Mouse (Mus musculus) forebrain, postnatal 0 days (tissue): ENCODE measurements around the gene Ankar. TPM values are rescaled to one million over a fixed set of nuclear protein-coding genes. Genes with fewer than 3 reads are reported as not detected.

ENCODE experiments used
- ATAC-seq: fragments of 200-750 bp; cut with Nextera tagmentation; 2 replicates; pipeline ENCODE4 v1.8.0; 2017; ENCODE audit warnings: mild to moderate bottlenecking, moderate library complexity
- DNase-seq: peaks from one replicate; pipeline ENCODE4 v3.0.0-alpha.2; 2015
- H3K27ac ChIP-seq: fragments of 300-500 bp; sonication (generic); 2 replicates; pipeline ENCODE4 v1.5.1; 2014; ENCODE audit warnings: low read depth, mild to moderate bottlenecking, antibody characterized with exemption, low read length, moderate library complexity, mixed read lengths
- H3K27me3 ChIP-seq: fragments of 300-500 bp; sonication (generic); 2 replicates; pipeline ENCODE4 v1.6.1; 2014; ENCODE audit warnings: mild to moderate bottlenecking, low read length, mixed read lengths; ENCODE audit not compliant: insufficient read depth
- H3K36me3 ChIP-seq: fragments of 300-500 bp; sonication (generic); 2 replicates; pipeline ENCODE4 v1.6.1; 2014; ENCODE audit warnings: mild to moderate bottlenecking, moderate library complexity; ENCODE audit not compliant: insufficient read depth
- H3K4me1 ChIP-seq: fragments of 300-500 bp; sonication (generic); 2 replicates; pipeline ENCODE4 v1.6.1; 2014; ENCODE audit warnings: antibody characterized with exemption; ENCODE audit not compliant: insufficient read depth
- H3K4me2 ChIP-seq: fragments of 300-500 bp; sonication (generic); 2 replicates; pipeline ENCODE4 v1.6.1; 2014; ENCODE audit warnings: low read depth, mild to moderate bottlenecking, moderate library complexity
- H3K4me3 ChIP-seq: fragments of 300-500 bp; sonication (generic); 2 replicates; pipeline ENCODE4 v1.5.1; 2014; ENCODE audit warnings: low read depth, low read length, mixed read lengths
- H3K9ac ChIP-seq: fragments of 300-500 bp; sonication (generic); 2 replicates; pipeline ENCODE4 v1.6.1; 2014; ENCODE audit warnings: mild to moderate bottlenecking
- H3K9me3 ChIP-seq: fragments of 300-500 bp; sonication (generic); 2 replicates; pipeline ENCODE4 v1.6.1; 2016; ENCODE audit warnings: low read length
- CTCF ChIP-seq: sonication (generic); IDR thresholded peaks from 2 replicates; pipeline ENCODE4 v1.5.1; 2016; ENCODE audit warnings: antibody characterized with exemption, control low read depth, low read depth
- WGBS: fragments of 180-500 bp; shearing (Covaris S2); extraction: QIAGEN DNeasy Blood & Tissue Kit; methylation state at CpG from one replicate; pipeline ENCODE4 v1.1.7; 2014; 5-methylcytosine and 5-hydroxymethylcytosine counted together
- polyA plus RNA-seq: library from polyadenylated mRNA; unstranded; fragments of >200 nt; fragmentation: Nextera tagmentation; extraction: Ambion mirVana; gene quantifications from 2 replicates; pipeline ENCODE4 v1.2.1, GENCODE M21; 2015
- total RNA-seq: library from RNA; depleted of rRNA; stranded (reverse); fragments of >200 nt; gene quantifications from 2 replicates; pipeline ENCODE4 v1.2.3, GENCODE M21; 2014; rRNA removed

Gene Ankar
- total RNA-seq (not detected in 2 replicates), polyA plus RNA-seq (not detected in 2 replicates)

GRCm38 (mm10) chr1:72700479-72700878 lies at the start of gene Ankar:
TSS of gene Ankar (minus strand) at chr1:72700579.
- ATAC-seq = no peak
- TF ChIP-seq CTCF = no peak
- no peak within 1 kb of the TSS for H3K27ac ChIP-seq
- no peaks in the 10 kb centered on the region for H3K9me3 ChIP-seq
- no peaks in the 10 kb centered on the region for H3K36me3 ChIP-seq
- no peak for DNase-seq
- H3K9ac ChIP-seq = no peak within 1 kb of the TSS
- no peaks in the 10 kb centered on the region for H3K27me3 ChIP-seq
- no peaks in the 10 kb centered on the region for H3K4me1 ChIP-seq
- H3K4me2 ChIP-seq = no peak within 1 kb of the TSS
- 86% methylated on average over 11 of the region's 11 CpGs for WGBS
- H3K4me3 ChIP-seq = no peak within 1 kb of the TSS

GRCm38 (mm10) chr1:72746382-72746781 lies 46.0 kb upstream of the Ankar start:
- ATAC-seq = peak; percentile 94
- no peak overlapping the region for H3K4me3 ChIP-seq
- no peak for TF ChIP-seq CTCF
- no peaks in the 10 kb centered on the region for H3K27me3 ChIP-seq
- H3K36me3 ChIP-seq = no peaks in the 10 kb centered on the region
- H3K27ac ChIP-seq = peak overlapping the region; percentile 45; the same call in 1 of the 2 replicates
- H3K9ac ChIP-seq = no peak overlapping the region
- 34% methylated on average over 7 of the region's 7 CpGs for WGBS
- no peaks in the 10 kb centered on the region for H3K9me3 ChIP-seq
- no peaks in the 10 kb centered on the region for H3K4me1 ChIP-seq
- H3K4me2 ChIP-seq = no peak overlapping the region
- DNase-seq = peak; percentile 80

GRCm38 (mm10) chr1:72744816-72745506 lies 44.6 kb upstream of the Ankar start:
- H3K4me2 ChIP-seq = no peak overlapping the region
- no peak overlapping the region for H3K27ac ChIP-seq
- ATAC-seq (no peak), DNase-seq (no peak)
- no peak overlapping the region for H3K4me3 ChIP-seq
- H3K36me3 ChIP-seq = no peaks in the 10 kb centered on the region
- no peak overlapping the region for H3K9ac ChIP-seq
- no peaks in the 10 kb centered on the region for H3K9me3 ChIP-seq
- H3K27me3 ChIP-seq = no peaks in the 10 kb centered on the region
- H3K4me1 ChIP-seq = no peaks in the 10 kb centered on the region
- 86% methylated on average over 8 of the region's 8 CpGs for WGBS
- no peak for TF ChIP-seq CTCF

- Histone ChIP-seq H3K9ac (no peak overlapping the region), H3K4me3 (no peak overlapping the region), H3K36me3 (no peaks in the 10 kb centered on the region), H3K27ac (no peak overlapping the region), H3K4me1 (no peaks in the 10 kb centered on the region), H3K9me3 (no peaks in the 10 kb centered on the region), H3K27me3 (no peaks in the 10 kb centered on the region), H3K4me2 (no peak overlapping the region)
- no peak for ATAC-seq
- WGBS = 88% methylated on average over 5 of the region's 5 CpGs
- DNase-seq = no peak
- no peak for TF ChIP-seq CTCF
Measured at GRCm38 (mm10) chr1:72741406-72741805, 41.0 kb upstream of the Ankar start.

GRCm38 (mm10) chr1:72739681-72740063 lies 39.3 kb upstream of the Ankar start:
- ATAC-seq = peak; percentile 85
- WGBS = 11% methylated on average over 10 of the region's 10 CpGs

GRCm38 (mm10) chr1:72738946-72739680 lies 38.7 kb upstream of the Ankar start:
- no peak for TF ChIP-seq CTCF
- DNase-seq = peak; percentile 46
- Histone ChIP-seq H3K27ac (no peak overlapping the region), H3K36me3 (no peaks in the 10 kb centered on the region), H3K4me3 (no peak overlapping the region), H3K4me2 (no peak overlapping the region), H3K27me3 (no peaks in the 10 kb centered on the region), H3K4me1 (no peaks in the 10 kb centered on the region), H3K9ac (no peak overlapping the region), H3K9me3 (no peaks in the 10 kb centered on the region)
- 37% methylated on average over 15 of the region's 15 CpGs for WGBS
- peak; percentile 50 for ATAC-seq

More at GRCm38 (mm10) chr1:72739681-72740063, 39.3 kb upstream of the Ankar start:
- H3K9ac ChIP-seq = no peak overlapping the region
- no peak for TF ChIP-seq CTCF
- H3K4me1 ChIP-seq = no peaks in the 10 kb centered on the region
- H3K27ac ChIP-seq = no peak overlapping the region
- no peaks in the 10 kb centered on the region for H3K9me3 ChIP-seq
- no peaks in the 10 kb centered on the region for H3K27me3 ChIP-seq
- no peak overlapping the region for H3K4me3 ChIP-seq
- DNase-seq = peak; percentile 60
- no peaks in the 10 kb centered on the region for H3K36me3 ChIP-seq
- no peak overlapping the region for H3K4me2 ChIP-seq
